In the genomic region with DNA sequence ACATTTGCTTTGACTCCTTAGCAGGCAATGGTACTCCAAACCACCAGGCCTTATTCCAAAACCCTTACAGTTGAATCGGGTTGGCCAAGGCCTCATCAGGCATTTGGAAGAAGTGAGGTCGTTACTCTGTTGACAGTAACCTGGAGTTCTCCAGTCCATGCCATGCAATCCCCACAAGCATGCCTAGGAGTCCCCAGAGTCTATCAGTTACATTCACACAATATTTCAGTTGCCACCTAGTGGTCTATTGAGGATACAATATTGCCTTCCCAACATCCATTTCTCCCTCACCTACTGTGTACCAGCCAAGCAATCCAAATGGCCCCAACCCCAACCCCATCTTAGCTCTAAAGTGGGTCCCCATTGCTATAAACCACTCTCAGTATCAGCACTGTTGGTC, we compare ENCODE assay signal across 18 mouse cellular contexts. TPM values are rescaled to one million over a fixed set of nuclear protein-coding genes. Genes with fewer than 3 reads are reported as not detected.
DNase-seq lines count a peak whose midpoint lies in the region; ATAC-seq and TF ChIP-seq lines count a peak whose summit lies in the region.
"Had no signal": no experiment of that assay in that cellular context is flagged by ENCODE, and none has a peak within 500 bp of the region (broad histone marks: within the 10 kb centered on the region; RNA-seq: fewer than 3 reads in every experiment).

No protein-coding gene starts in this region.

- H3K4me3 ChIP-seq in forebrain, postnatal 0 days (ENCODE audit: low read depth, low read length) = no peak overlapping the region
- H3K4me3 ChIP-seq in forebrain, embryonic 13.5 days = no peak overlapping the region
- no peak overlapping the region for H3K4me3 ChIP-seq in layer of hippocampus, adult 2 months
- H3K4me3 ChIP-seq: midbrain, embryonic 15.5 days had no signal

- peak; percentile 23; the same call in 1 of the 2 replicates for TF ChIP-seq CTCF in forebrain, postnatal 0 days (IDR thresholded peaks at IDR 0.05; ENCODE audit: low read depth)
- peak; percentile 72 for TF ChIP-seq CTCF in layer of hippocampus, adult 2 months (conservative IDR thresholded peaks at IDR 0.05)

- H3K4me1 ChIP-seq in forebrain, postnatal 0 days (ENCODE audit: insufficient read depth) = no peaks in the 10 kb centered on the region
- H3K4me1 ChIP-seq in forebrain, embryonic 13.5 days = no peaks in the 10 kb centered on the region
- H3K4me1 ChIP-seq: midbrain, embryonic 15.5 days had no signal

- DNase-seq in forebrain, postnatal 0 days = no peak
- DNase-seq in layer of hippocampus, adult 2 months (ENCODE audit: low spot score in 2 of 2) = no peak
- DNase-seq in layer of hippocampus, adult 11-12 months (ENCODE audit: low spot score) = no peak
- peak; percentile 61 for DNase-seq in 3T3-L1 (ENCODE audit: low read depth, low spot score)
- peak; percentile 32 for DNase-seq in adipocyte (ENCODE audit: low spot score)
- no peak for DNase-seq in cerebellum, postnatal 36 days
- DNase-seq in adrenal gland, postnatal 25 days = no peak
- DNase-seq: cerebellum, adult 2 months; heart, adult 11 months; heart, postnatal 14 days; kidney, postnatal 25 days; layer of hippocampus, postnatal 36 days; lung, postnatal 4 days; spleen, adult 18-20 months; thymus, postnatal 36 days had no signal

- H3K27ac ChIP-seq in forebrain, postnatal 0 days (ENCODE audit: low read depth, low read length) = no peak overlapping the region
- no peak overlapping the region for H3K27ac ChIP-seq in forebrain, embryonic 13.5 days
- H3K27ac ChIP-seq in layer of hippocampus, adult 2 months = no peak overlapping the region
- H3K27ac ChIP-seq: midbrain, embryonic 15.5 days had no signal

- ATAC-seq in forebrain, postnatal 0 days = no peak
- ATAC-seq in forebrain, embryonic 13.5 days = no peak
- ATAC-seq: midbrain, embryonic 15.5 days had no signal

- no peaks in the 10 kb centered on the region for H3K27me3 ChIP-seq in forebrain, postnatal 0 days (ENCODE audit: insufficient read depth, low read length)
- H3K27me3 ChIP-seq in forebrain, embryonic 13.5 days = no peaks in the 10 kb centered on the region
- H3K27me3 ChIP-seq: midbrain, embryonic 15.5 days had no signal

- no peak overlapping the region for H3K4me2 ChIP-seq in forebrain, postnatal 0 days (ENCODE audit: low read depth)
- H3K4me2 ChIP-seq in forebrain, embryonic 13.5 days = no peak overlapping the region
- H3K4me2 ChIP-seq: midbrain, embryonic 15.5 days had no signal

- H3K9ac ChIP-seq in forebrain, postnatal 0 days = no peak overlapping the region
- no peak overlapping the region for H3K9ac ChIP-seq in forebrain, embryonic 13.5 days
- H3K9ac ChIP-seq: midbrain, embryonic 15.5 days had no signal

- no peaks in the 10 kb centered on the region for H3K9me3 ChIP-seq in forebrain, postnatal 0 days (ENCODE audit: low read length)
- no peaks in the 10 kb centered on the region for H3K9me3 ChIP-seq in forebrain, embryonic 13.5 days (replicated peaks)
- H3K9me3 ChIP-seq: G1E; midbrain, embryonic 15.5 days had no signal

- WGBS in forebrain, postnatal 0 days = 77% methylated on average over 2 of the region's 2 CpGs
- WGBS in forebrain, embryonic 13.5 days = 82% methylated on average over 2 of the region's 2 CpGs

- no peaks in the 10 kb centered on the region for H3K36me3 ChIP-seq in forebrain, postnatal 0 days (ENCODE audit: insufficient read depth)
- no peaks in the 10 kb centered on the region for H3K36me3 ChIP-seq in forebrain, embryonic 13.5 days (ENCODE audit: poor library complexity, severe bottlenecking)
- H3K36me3 ChIP-seq: G1E; midbrain, embryonic 15.5 days had no signal

RNA-seq across cellular contexts. Expression of gene Cyp26b1, which starts 48.3 kb away (rescaled TPM):
- 7.5 and 10.6 TPM in 2 replicates for total RNA-seq in forebrain, postnatal 0 days (2014; rRNA removed)
- 5.2 and 6.5 TPM in 2 replicates for polyA plus RNA-seq in forebrain, postnatal 0 days (2015; fragmentation: Nextera tagmentation; extraction: Ambion mirVana)
- 0.63 and 2.9 TPM in 2 replicates for polyA plus RNA-seq in forebrain, embryonic 13.5 days (2015; fragmentation: Nextera tagmentation; extraction: Ambion mirVana)
- 10 to 100 TPM in 1 of 2 experiments, 1 to 10 TPM in 1; 9.4 to 10.3 TPM for total RNA-seq in layer of hippocampus, adult 2 months (2021)
- total RNA-seq in adrenal gland, postnatal 25 days (2021) = 4.2 and 4.6 TPM in 2 replicates

Comparison
In these comparisons a context has a peak if more than half of its experiments do, and no peak if none do; other contexts are left out.
1. DNase-seq: peak in 3T3-L1 (single experiment) and adipocyte (single experiment); none in forebrain, postnatal 0 days (single experiment), layer of hippocampus, adult 2 months (0 of 2), layer of hippocampus, adult 11-12 months (single experiment), cerebellum, postnatal 36 days (0 of 2) and adrenal gland, postnatal 25 days (single experiment).